Mouse (Mus musculus): ENCODE data around the gene Numa1.
"Not testable (repeated sequence)": the region's sequence is repeated elsewhere in the genome, so short reads cannot be mapped to it uniquely, and the experiment has no call there.

Numa1 gene

DNA sequence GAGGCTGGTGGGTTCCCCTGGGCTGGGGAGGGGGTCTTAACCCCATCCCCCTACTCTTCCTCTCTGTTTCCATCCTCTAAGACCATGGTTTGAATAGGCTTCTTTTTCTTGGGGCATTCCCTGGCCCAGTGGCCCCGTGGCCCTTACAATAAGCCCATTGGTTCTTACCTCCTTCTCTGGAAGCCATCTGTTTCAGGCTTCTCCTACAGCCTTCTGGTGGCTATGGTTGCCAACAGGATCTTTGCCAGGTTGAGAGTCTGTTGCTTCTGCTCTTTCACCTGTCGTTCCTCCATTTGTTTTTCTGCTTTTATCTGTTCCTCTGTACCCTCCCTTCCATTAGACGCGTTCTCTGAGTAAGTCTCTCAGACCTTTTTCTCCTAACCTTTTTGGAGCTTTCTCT lies 3.7 kb downstream of the Numa1 start:
- no peak for DNase-seq (ENCODE audit: low read depth, low spot score)

DNA sequence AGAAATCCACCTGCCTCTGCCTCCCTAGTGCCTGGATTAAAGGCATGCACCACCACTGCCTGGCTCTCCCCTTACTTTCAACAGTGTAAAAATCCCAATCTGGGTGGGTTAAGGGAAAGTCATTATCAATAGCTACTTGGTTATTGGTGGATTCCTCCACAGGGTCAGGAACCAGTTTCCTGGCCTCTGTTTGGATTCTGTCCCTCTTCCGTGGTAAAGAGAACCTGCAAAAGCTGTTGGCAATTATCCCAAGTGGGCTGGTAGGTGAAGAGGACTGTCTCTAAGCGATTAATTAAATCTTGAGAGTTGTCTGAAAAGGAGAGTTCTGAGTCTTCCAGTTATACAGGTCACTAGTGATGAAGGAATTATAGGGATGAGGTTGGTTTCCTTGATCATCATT lies 4.4 kb downstream of the Numa1 start:
- DNase-seq (ENCODE audit: low read depth, low spot score) = no peak

DNA sequence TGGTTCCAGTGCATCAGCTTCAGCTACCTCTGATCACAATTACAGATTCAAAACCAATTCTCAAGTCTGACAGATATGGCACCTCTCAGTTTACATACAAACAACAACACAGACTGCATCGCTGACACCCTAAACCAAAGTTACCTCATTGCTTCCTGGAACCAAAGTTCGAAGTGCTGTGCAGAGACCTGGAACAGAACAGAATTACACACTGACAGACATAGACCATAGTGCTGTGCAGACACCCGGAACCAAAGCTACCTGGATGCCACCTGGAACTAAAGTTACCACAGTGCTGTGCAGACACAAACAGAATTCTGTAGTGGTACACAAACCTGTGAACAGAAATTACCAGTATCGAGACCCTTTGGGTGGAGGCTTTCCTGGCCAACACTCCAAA lies 5.8 kb downstream of the Numa1 start:
- no peak for DNase-seq (ENCODE audit: low read depth, low spot score)

- not testable (repeated sequence) for DNase-seq (ENCODE audit: low read depth, low spot score)
These were observed 15.1 kb downstream of the Numa1 start for GRCm38 (mm10) chr7:101949008-101949407.

- DNase-seq (ENCODE audit: low read depth, low spot score) = no peak
These were observed 17.7 kb downstream of the Numa1 start for GRCm38 (mm10) chr7:101951648-101952047.

GRCm38 (mm10) chr7:101952098-101952497 lies 18.2 kb downstream of the Numa1 start:
- DNase-seq (ENCODE audit: low read depth, low spot score) = no peak

DNA sequence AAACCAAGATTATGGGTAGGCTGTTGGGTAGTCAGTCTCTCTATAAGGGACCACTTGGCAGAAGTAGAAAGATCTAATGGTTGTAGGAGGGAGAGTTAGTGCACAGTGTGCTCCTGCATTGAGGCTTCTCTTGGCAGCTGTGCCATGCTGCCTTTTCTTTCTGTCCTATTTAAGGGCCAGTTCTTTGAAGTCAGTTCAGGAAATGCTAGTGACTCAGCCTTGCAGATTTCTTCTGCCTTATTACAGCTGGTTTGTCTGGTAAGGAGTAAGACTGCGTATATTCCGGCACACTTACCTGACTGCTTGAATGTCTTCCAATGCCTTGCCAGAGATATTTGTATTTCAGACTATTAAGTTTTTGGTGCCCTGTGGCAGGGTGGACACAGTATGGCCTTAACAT lies 20.3 kb downstream of the Numa1 start:
- no peak for DNase-seq (ENCODE audit: low read depth, low spot score)

- no peak for DNase-seq (ENCODE audit: low read depth, low spot score)
These were observed 21.4 kb downstream of the Numa1 start for GRCm38 (mm10) chr7:101955276-101955675.

DNA sequence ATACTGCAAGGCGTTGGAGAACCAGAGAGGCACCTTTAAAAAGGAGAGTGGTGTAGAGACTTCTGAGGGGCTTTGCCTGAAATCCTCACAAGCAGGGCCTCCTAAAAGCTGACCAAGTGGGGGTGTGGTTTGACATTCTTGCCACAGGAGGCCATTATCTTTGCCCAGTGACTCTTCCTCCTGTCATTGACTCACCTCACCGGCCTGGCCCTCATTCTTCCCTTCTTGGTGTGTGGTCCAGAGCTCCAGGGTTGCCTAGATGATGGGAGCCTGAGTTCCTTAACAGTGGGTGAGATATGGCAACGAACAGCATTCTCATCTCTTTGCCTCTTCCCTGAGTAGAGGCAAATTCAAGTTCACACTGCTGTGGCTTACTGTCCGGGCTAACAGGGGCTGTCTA lies 22.0 kb downstream of the Numa1 start:
- peak; percentile 20 for DNase-seq (ENCODE audit: low read depth, low spot score)

GRCm38 (mm10) chr7:101956481-101956880 lies 22.6 kb downstream of the Numa1 start:
- DNase-seq (ENCODE audit: low read depth, low spot score) = no peak

GRCm38 (mm10) chr7:101956911-101957310 lies 23.0 kb downstream of the Numa1 start:
- no peak for DNase-seq (ENCODE audit: low read depth, low spot score)

DNA sequence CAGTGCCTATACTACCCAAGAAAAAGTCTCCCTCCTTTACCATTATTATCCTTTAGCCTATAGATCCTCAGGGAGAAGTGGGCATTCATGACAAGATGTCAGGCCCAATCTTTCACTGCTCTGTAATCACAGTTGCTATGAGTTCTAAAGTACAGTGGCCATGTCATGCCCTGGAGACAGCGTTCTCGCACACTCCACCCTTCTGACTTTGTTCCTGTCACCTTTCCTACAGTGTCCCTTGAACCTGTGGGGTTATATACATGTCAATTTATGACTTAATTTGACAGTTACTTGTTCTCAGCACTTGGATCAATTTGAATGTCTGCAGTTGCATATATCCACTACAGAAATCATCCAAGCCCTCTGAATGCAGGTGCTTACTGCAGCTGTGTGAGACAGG lies 28.9 kb downstream of the Numa1 start:
- no peak for DNase-seq (ENCODE audit: low read depth, low spot score)

DNA sequence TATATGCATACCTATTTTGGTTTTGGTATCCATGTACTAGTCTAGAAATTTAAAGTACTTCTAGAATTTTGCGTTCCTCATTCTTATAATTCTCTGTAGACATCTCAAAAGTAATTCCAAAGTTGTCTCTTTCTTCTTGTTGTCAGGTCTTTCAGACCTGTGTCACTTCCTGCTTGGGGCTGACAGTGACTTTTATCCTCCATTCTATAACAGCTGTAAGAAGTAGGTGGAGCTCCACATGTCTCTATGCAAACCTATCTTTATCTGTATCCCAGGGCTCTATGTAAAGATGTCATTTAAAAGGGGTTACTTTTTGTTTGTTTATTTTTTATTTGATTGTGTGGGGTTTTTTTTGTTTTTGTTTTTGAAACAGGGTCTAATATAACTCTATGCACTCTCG lies 29.7 kb downstream of the Numa1 start:
- no peak for DNase-seq (ENCODE audit: low read depth, low spot score)

GRCm38 (mm10) chr7:101964551-101964950 lies 30.6 kb downstream of the Numa1 start:
- no peak for DNase-seq (ENCODE audit: low read depth, low spot score)

GRCm38 (mm10) chr7:101965606-101966005 lies 31.7 kb downstream of the Numa1 start:
- no peak for DNase-seq (ENCODE audit: low read depth, low spot score)

- no peak for DNase-seq (ENCODE audit: low read depth, low spot score)
These were observed 33.3 kb downstream of the Numa1 start for GRCm38 (mm10) chr7:101967256-101967655.

DNA sequence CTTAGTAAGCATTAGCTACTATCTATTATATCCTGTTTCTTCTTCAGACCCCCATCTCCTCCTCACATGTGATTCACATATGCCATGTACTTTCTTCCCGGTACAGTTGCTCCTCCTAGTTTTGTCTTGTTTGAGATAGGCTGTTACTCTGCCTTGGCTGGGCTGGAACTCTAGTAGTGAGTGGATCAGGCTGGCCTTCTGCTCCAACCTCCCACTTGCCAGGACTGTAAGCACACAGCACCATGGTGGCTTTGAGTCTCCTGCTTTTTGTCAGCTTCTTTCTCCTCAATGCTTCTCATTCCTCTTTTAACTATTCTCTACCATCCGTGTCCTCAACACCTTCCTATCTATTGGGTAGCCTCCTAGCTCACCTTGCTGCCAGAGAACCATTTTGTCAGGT lies 34.8 kb downstream of the Numa1 start:
- no peak for DNase-seq (ENCODE audit: low read depth, low spot score)

DNA sequence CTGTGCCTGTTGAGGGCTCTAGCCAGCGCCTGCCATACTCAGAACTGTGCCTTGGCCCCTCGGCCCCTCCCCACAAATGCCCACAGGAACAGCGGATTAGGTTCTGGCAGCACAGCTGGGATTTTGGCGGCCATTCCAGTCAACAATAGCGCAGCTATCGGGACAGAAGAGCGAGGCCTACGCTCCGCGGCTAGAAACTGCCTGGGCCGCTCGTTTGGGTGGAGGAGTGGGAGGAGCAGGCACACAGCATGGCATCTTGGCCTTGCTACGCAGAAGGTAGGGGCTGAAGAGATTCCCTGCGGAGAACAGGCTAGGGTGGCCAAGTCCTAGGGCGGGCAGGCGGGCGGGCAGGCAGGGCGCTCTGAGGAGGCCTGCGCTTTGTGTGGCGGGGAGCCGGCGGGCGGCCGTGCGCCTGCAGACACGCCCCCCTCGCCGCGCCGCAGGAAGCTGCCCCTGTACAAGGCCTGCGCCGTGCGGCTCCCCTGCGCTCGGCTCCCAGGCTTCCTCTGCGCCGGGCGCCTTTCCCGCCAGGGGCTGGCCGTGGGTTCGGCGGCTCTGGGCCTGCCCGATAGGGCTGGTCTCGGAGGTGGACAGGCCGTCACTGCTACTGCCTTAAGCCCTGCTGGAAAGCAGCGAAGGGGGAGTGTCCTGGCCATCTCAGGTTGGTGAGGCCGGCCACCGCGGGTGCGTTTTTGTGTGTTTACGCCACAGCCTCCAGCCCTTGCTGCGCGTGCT lies 36.0 kb downstream of the Numa1 start:
- DNase-seq (ENCODE audit: low read depth, low spot score) = peak; percentile 87

GRCm38 (mm10) chr7:101970429-101970775 lies 36.5 kb downstream of the Numa1 start:
- peak; percentile 88 for DNase-seq (ENCODE audit: low read depth, low spot score)

DNA sequence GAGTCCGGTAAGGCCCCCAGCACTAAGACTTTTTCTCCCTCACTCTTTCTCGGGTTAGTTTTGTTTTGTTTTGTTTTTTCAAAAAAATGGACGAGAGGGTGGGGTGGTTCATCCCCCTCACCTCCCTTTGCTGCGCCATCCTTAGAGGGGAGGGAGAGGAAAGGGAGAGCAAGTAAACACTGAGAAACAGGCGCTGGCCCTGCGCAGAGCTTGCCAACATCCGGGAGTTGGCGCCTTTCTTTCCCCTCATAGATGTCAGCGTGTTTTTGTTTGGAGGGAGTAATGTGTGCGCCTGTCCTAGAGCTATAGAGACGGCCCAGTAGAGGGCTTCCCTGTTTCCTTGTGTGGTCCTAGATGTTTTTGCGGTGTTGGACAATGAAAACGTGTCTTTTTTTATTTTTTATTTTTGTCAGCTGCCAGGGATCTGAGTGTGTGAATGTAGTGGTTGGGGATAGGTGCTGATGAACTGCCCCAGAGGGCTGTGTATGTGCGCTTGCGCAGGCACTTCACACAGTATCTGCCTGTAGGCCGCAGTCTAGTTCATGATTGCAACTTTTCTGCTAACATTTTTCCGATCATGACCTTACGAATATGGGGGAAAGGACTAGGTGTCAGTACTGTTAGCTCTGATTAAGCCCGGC lies 37.0 kb downstream of the Numa1 start:
- peak; percentile 80 for DNase-seq (ENCODE audit: low read depth, low spot score)

- DNase-seq (ENCODE audit: low read depth, low spot score) = peak; percentile 44
These were observed 37.8 kb downstream of the Numa1 start for GRCm38 (mm10) chr7:101971721-101972120.

DNA sequence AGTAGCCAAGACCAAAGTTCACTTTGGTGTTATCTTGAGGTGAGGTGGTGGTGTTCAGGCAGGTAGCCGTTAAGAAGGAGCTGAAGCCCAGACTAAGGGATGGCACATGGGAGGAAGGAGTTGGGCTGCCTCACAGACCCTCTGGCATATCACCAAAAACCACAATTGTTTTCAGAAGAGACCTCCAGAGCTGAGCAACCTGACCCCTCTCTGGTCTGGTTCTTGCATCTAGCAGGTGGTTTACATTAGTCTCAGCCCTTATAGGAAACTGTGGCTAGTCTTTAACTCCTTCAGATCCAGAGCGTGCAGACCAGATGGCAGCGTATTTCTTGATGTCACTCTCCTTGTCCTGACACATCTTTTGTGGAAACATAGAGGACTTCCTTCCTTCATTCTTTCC lies 39.8 kb downstream of the Numa1 start:
- no peak for DNase-seq (ENCODE audit: low read depth, low spot score)

GRCm38 (mm10) chr7:101974505-101974904 lies 40.6 kb downstream of the Numa1 start:
- DNase-seq (ENCODE audit: low read depth, low spot score) = no peak

DNA sequence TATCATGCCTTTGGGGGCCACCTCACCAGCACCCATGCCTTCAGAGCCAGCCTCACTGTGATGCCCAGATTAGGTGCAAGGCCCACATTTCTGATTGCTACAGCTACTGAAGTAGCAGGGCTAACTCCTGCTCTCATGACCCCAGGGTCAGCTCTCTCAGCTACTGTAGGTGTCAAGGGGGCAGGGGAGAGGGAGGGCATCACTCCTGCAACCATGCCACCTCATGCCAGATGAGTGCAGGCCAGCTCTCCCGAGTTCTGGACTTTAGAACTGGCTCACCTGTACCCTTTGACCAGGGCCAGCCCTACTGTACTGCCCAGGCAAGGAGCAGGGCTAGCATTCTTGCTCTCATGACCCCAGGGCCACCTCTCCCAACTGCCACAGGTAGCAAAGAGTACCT lies 48.8 kb downstream of the Numa1 start:
- no peak for DNase-seq (ENCODE audit: low read depth, low spot score)
